Mouse (Mus musculus) liver, adult 2 months (tissue): Measurements from ENCODE around the gene Tmbim7.

Experiments used
- CTCF ChIP-seq: fragments of 200-500 bp; IDR thresholded peaks from 2 replicates; pipeline ENCODE4 v1.5.1; 2011; ENCODE audit warnings: low read depth, low read length, control low read depth
- POLR2A ChIP-seq: fragments of 200-500 bp; IDR thresholded peaks from 2 replicates; pipeline ENCODE4 v1.6.1; 2011; ENCODE audit warnings: low read length, control low read depth; ENCODE audit not compliant: insufficient read depth; ENCODE audit errors: extremely low read depth

DNA sequence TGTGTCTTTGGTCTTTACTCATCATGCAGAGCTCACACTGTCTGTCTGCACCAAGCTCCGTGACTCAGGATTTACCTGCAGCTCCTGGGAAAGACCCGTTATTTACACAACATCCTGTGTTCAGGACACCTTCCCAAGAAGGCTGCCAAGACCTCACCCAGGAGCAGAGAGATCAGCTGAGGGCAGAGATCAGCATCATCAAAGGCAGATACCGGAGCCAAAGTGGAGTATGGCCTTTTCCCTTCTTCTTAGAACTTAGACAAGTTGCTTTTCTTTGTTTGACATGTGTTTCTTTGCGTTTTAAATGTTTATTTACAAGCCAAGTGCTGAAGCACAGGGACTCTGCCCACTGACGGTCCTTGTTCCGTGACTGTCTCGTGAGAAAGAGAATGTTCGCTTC, 15.7 kb upstream of the Tmbim7 start:
- TF ChIP-seq CTCF (no peak), POLR2A (no peak)
